Mouse (Mus musculus) induced T-regulatory cell, adult 2 months (primary cell): ENCODE data around the gene Tor1aip2.

Experiments used
- DNase-seq: peaks from one replicate; pipeline ENCODE4 v3.0.0-alpha.2; 2012; ENCODE audit warnings: low read depth

The Tor1aip2 gene

DNA sequence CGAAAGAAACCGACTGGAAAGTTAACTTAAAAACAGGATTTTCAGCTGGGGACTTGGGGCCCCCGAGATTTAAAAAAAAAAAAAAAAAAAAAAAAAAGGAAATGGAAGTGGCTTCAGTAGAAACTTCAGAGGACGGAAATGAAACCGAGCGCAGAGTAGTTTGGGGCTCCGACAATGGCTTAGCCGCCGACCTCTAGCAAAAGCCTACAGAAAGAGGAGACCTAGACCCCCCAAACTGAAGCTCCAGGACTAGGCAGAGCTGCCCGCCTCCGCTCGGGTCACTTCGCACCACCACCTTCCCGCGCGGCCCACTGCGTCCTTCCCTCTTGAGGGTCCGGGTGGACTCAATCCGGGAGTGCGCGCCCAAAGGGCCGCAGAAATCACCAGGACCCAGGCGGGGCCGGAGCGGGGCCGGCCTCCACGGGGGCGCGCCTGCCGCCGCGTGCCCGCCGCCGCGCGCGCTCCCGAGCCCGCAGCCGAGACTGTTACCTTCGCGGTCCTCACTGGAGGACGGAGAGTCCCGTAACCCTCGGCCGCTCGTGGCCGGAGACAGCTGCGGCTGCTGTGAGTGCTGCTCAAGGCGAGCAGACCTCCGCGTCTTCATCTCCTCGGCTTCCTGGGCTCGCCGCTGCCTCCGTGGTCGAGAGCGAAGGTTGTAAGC lies at the start of gene Tor1aip2:
Gene Tor1aip2, plus strand, starts transcription at position 135 of the 661 bp plus-strand sequence.
- DNase-seq = peak; percentile 85

DNA sequence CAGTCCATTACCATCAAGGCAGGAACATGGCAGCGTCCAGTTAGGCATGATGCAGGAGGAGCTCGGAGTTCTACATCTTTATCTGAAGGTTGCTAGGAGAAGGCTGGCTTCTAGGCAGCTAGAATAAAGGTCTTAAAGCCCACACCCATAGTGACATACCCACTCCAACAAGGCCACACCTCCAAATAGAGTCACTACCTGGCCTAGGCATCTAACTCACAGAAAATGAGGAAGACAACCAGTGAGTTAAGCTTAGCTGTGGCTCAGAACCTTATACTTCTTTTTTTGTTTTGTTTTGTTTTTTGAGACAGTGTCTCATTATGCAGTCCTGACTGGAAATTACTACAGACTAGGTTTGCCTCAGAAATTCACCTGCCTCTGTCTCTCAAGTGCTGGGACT lies 47.6 kb upstream of the Tor1aip2 start:
- DNase-seq = no peak

DNA sequence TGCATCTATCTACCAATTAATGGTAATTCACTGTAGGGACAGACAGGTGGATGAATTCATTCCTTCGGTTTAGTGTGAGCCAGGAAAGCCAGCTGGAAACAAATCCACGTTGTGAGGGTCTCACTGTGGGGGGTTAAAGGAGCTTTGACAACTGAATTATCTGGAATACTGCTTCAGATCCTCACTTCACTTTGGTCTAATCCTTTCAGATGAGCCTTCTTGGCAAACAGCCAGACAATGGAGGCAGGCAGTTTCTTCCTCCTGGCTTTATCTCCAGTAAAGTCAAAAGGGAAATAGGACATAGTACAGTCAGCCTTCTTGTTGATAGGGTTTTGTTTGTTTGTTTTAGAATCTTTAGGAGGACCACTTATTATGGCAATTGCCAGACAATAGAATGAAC lies 45.8 kb upstream of the Tor1aip2 start:
- no peak for DNase-seq

- no peak for DNase-seq
Observed at GRCm38 (mm10) chr1:155990391-155990790, 44.8 kb upstream of the Tor1aip2 start.

GRCm38 (mm10) chr1:155994524-155994923 lies 40.7 kb upstream of the Tor1aip2 start:
- DNase-seq = no peak

DNA sequence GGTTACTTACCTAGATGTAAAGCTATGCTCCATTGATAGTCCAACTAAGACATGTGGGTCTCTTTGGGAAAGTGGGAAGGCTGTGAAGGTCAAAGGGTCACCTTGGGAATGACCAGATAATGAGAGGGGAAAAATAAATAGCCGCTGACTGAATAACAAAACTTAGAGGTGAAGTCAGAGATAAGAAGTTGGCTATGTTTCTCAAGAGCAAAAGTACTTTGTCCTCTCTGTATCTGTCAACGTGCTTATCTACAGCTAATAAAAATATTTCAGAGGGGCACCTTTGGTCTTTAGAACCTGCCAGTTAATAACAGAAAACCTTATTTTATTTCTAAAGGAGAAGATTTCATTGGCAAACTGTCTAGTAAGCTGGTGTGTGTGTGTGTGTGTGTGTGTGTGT lies 39.6 kb upstream of the Tor1aip2 start:
- DNase-seq = no peak

DNA sequence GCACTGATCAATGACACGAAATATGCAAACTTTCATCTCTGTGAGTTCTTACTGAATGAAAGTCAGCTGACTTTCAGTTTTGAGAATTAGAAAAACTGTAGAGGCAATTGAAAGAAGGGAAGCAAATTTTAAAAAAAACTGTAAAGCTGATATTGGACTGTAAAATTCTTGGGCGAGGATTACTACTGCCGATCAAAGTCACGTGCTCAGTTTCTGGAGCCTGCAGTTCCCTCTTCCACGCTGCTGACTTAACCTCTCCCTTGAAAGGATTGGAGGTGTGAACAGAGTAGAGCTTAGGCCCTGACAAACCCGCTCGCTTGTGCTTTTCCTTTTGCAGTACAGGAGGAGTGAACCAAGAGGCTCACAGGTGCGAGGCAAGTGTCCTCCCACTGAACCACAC lies 32.8 kb upstream of the Tor1aip2 start:
- DNase-seq = no peak

- DNase-seq = no peak
Observed at GRCm38 (mm10) chr1:156003201-156003935, 31.8 kb upstream of the Tor1aip2 start.

DNA sequence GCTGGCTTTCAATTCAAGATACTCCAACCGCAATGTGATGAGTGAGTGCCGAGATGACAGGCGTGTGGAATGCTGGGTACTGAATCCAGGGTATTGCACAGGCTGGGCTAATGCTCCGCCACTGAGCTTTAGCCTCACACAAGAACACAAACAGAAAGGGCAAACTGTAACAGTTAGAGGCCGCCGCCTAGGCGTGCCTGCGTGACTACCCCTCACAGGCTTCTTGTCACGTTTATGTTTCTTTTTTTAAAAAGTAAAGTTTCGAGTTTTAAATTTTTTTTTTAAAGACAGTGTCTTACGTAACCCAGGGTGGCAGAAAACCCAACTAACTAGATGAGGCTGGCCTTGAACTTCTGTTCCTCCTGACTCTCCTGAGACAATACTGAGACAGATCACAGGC lies 29.3 kb upstream of the Tor1aip2 start:
- no peak for DNase-seq

- peak; percentile 70 for DNase-seq
Observed at GRCm38 (mm10) chr1:156009003-156009402, 26.2 kb upstream of the Tor1aip2 start.

- no peak for DNase-seq
Observed at GRCm38 (mm10) chr1:156019800-156020199, 15.4 kb upstream of the Tor1aip2 start.

DNA sequence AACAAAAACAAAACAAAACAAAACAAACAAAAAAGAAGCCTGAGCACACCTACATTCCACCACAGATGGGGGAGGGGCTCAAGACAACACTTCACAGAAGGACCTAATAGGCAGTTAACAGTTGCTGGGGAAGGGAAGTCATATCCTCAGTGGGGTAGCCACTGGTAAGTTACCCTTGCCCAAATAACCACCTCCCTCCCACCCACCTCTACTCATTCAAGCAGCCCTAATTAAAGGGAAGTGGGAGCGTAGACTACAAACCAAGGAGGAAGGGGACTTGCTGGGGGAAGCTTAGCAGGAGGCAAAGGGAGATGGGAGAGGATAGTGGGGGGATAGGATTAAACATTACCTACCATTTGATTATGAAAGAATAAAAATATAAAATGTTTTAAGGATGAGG lies 14.8 kb upstream of the Tor1aip2 start:
- DNase-seq = no peak

DNA sequence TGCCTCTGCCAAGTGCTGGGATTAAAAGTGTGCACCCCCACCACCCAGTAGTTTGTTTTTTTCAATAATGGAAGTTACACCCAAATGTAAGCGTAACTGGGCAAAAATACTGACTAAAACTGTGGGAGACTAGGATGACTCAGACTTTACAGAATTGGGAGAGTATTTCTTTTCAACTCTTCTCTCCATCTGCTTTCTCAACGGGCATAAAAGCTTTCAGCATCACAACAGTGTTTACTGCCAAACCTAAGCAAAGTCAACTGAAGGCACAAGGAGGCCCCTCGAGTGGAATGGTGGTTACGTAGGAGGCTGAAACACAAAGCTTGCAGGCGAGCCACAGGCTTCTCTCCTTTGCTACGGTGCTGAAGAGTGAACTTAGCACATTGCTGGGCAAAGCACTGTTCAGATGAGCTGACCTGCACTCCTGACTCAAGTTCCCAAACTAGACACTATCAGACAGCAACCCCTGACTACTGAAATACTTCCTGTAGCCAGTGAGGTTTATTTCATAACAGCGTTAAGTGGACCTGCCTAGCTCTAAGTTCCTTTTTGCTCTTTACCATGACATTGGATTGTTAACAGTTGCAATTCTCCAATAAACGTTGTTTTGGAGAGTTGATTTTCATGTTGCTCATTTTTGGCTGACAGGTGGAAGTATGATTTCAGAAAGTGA lies 10.2 kb upstream of the Tor1aip2 start:
- no peak for DNase-seq

- DNase-seq = no peak
Observed at GRCm38 (mm10) chr1:156027849-156028248, 7.4 kb upstream of the Tor1aip2 start.

- no peak for DNase-seq
Observed at GRCm38 (mm10) chr1:156028340-156028975, 6.7 kb upstream of the Tor1aip2 start.

- no peak for DNase-seq
Observed at GRCm38 (mm10) chr1:156033921-156034320, 1.3 kb upstream of the Tor1aip2 start.

DNA sequence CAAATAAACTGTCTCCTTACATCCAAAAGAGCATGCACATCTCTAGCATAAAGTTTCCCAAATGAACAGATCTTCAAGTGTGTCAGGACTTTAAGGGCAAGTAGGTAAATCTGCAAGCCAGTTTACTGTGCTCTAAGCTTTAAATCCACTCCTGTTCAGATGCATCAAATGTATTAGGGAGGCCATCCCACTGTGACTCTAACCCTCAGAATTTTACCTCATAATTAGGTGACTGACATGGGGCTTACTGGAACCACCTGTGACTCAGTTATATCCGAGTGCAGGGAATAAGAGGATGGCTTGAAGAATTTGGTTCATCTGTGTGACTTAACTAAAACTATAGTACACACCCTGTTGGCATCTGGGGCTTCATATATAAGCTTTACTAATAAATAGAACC lies 542 bp upstream of the Tor1aip2 start:
- DNase-seq = no peak

DNA sequence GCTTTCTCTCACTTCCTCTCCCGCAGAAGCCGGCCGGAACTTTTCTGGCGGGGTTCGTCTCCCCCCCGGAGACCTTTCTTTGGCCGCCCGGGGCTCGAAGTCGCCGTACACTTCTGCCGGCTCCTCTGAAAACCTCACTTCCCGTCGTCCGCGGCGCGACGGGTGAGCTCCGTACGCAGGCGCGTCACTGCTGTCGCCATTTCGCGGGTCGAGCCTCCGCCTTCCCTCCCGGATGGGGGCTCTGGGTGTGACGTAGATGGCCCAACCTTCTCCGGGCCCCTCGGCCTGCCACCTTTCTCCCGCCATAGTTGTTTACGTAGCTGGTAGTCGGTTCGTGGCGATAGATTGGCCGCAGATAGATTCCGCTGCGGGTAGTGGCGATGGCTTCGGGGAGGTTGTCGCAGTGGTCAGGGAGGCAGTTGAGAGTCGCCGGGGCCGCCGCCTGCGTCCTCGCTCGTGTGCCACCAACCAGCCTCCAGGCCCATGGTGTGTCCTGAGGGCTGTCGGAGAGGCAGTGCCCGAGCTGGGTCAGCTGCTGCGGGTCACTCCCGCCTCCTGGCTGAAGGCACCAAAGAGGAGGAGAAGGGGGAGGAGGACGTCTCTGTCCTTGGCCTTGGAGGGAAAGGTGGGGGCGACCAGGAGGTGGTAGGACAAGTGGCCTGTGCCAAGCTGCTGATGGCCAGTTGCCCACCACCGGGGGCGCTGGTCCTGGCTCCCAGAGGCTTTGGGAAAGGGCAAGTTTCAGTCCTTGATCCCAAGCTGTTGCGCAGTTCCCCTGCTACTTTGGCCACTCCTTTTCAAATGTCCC lies 931 bp downstream of the Tor1aip2 start, which contains the start of gene Tor1aip1:
Gene Tor1aip1, minus strand, starts transcription at position 551 of the 808 bp plus-strand sequence.
- DNase-seq = peak; percentile 98

DNA sequence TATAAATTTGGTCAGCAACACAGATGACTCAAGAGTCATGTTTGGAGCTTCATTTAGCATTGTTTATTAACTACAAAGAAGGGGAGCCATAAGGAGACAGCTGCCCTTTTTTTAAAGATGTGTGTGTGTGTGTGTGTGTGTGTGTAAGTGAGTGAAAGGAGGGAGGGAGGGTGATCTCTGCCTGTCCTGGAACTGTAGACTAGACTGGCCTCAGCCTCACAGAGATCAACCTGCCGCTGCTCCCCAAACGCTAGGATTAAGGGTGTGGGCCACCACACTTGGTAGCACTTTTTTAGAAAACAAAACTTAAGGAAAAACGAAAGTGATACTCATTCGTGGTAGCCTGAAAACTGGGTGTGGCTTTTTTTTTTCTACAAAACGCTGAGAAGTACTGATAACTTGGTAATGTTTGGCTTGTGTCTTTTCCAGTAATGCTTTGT lies 2.0 kb downstream of the Tor1aip2 start:
- peak; percentile 87 for DNase-seq

DNA sequence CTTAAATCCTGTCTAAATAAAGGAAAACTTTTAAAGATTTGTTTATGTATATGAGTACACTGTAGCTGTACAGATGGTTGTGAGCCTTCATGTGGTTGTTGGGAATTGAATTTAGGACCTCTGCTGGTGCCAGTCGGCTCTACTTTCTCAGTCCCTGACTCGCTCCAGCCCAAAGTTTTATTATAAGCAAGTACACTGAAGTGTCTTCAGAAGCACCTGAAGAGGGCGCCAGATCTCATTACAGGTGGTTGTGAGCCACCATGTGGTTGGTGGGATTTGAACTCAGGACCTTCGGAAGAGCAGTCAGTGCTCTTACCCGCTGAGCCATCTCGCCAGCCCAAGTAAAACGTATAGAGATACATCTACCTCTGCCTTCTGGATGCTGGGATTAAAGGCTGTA lies 4.8 kb downstream of the Tor1aip2 start:
- peak; percentile 78 for DNase-seq

DNA sequence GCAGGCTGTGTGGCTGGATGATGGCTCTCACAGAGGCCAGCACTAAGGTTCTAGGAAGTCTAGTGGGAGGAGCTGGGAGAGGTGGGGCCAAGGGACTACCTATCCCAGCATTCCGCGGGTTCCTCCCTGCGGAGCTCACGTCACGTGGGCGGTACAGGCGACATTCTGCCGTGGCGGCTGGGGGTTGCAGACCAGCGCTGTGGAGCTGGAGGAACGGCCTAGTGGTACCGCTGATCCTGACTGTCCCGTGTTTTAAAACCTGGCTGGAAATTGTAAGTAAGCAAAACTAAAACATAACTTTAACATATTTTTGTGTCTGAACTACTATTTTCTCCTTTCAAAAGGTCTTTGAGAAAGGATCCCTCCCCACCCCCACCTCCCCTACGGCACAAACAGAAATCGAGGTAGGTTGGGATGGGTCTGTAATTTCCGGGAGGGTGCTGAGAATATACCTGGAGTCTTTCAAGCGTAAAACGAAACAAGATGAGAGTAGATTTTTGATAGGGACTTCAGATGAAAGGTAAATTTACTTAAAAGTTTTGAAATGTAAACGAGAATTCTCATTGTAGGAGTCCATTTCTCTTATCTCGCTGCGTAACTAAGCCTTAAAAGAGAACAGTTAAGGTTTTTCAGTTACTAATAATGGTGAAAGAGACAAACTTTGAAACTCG lies 5.7 kb downstream of the Tor1aip2 start:
- DNase-seq = peak; percentile 94
